Mouse (Mus musculus): ENCODE measurements around the gene Twf2. TPM values are rescaled to one million over a fixed set of nuclear protein-coding genes. Genes with fewer than 3 reads are reported as not detected.

The Twf2 gene
- polyA plus RNA-seq, 1 experiment from 2014 or later, result 61.3 TPM

DNA sequence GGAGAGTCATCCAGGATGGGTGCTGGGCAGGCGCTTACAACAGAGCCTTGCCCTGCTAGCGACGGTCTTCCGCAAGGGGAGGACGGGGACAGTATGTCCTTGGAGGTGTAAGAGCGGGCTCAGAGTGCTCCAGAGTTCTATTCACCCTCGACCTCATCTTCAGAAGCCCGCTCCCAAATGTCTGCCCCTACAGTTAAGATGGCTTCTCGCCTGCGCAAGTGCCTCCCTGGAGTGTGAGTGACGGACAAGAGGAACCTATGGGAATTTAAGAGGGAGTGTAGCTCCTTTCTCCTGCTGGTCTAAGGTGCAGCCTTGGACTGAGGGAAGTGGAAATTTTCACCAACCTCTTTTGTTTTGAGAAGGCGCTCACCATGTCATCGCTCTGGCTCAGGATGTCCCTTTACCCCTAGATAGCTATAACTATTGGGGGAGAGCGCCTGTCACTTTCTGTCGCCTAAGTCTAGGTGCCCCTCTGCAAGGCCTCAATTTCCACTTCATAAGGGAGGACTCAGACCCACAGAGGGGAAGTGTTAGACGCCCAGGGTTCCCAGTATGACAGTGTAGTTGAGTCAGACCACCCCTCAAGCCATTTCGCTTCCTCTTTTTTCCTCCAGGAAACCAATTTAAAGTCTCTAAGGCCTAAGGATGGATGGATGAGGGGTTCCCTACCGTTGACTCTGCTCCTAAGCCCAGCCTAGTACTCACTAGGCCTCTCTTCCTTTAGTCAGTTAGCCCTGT, 3.2 kb upstream of the Twf2 start, which contains the start of gene Ppm1m:
Gene Ppm1m (minus strand): TSS at position 212 of the 738 bp plus-strand sequence.
- WGBS, result 35% methylated on average over 18 of the region's 18 CpGs
- H3K27ac ChIP-seq (ENCODE audit: low read depth, low read length), result no peak within 1 kb of the TSS

DNA sequence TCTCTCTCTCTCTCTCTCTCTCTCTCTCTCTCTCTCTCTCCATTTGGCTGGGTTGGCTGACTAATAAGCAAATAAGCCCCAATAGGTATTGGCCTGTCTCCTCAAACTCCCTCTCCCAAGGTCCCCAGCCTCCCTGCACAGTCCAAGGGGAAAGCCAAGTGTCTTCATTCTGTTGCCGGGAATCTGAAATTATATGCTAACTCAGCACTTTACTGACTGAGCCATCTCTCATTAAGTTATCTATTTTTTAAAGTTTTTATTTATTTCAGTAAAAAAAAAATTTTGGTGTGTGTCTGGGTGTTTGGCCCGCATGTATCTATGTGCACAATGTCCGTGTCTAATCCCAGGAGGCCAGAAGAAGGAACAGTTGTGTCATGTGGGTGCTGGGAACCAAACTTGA, 1.0 kb upstream of the Twf2 start:
- peak overlapping the region; percentile 76; the same call in 1 of the 2 replicates for H3K4me2 ChIP-seq (ENCODE audit: low read depth, low read length, severe bottlenecking)
- DNase-seq (ENCODE audit: low spot score), result no peak
- no peak overlapping the region for H3K4me3 ChIP-seq (ENCODE audit: low read depth, low read length)
- no peak overlapping the region for H3K9ac ChIP-seq (ENCODE audit: low read length)
- no peak for ATAC-seq (replicated peaks; ENCODE audit: low FRiP score)
- H3K4me1 ChIP-seq (replicated peaks; ENCODE audit: control insufficient read depth, insufficient read depth, low read length), result peaks cover 3% of the 10 kb centered on the region; the same call in 1 of the 2 replicates
- 86% methylated on average over 3 of the region's 3 CpGs for WGBS
- H3K36me3 ChIP-seq (ENCODE audit: control insufficient read depth, insufficient read depth, low read length), result no peaks in the 10 kb centered on the region
- no peaks in the 10 kb centered on the region for H3K9me3 ChIP-seq (ENCODE audit: control insufficient read depth, low read length)
- H3K27me3 ChIP-seq (ENCODE audit: control insufficient read depth, insufficient read depth, low read length), result no peaks in the 10 kb centered on the region
- H3K27ac ChIP-seq (ENCODE audit: low read depth, low read length), result no peak overlapping the region

More for the DNA sequence above, 3.2 kb upstream of the Twf2 start, which contains the start of gene Ppm1m:
- Histone ChIP-seq H3K9ac (ENCODE audit: low read length) (peak within 1 kb of the TSS; percentile 74), H3K4me2 (ENCODE audit: low read depth, low read length, severe bottlenecking) (peak within 1 kb of the TSS; percentile 56), H3K4me3 (ENCODE audit: low read depth, low read length) (peak within 1 kb of the TSS; percentile 59), H3K36me3 (ENCODE audit: control insufficient read depth, insufficient read depth, low read length) (no peaks in the 10 kb centered on the region), H3K27me3 (ENCODE audit: control insufficient read depth, insufficient read depth, low read length) (no peaks in the 10 kb centered on the region), H3K9me3 (ENCODE audit: control insufficient read depth, low read length) (no peaks in the 10 kb centered on the region), H3K4me1 (replicated peaks; ENCODE audit: control insufficient read depth, insufficient read depth, low read length) (peaks cover 3% of the 10 kb centered on the region; the same call in 1 of the 2 replicates)
- no peak for ATAC-seq (replicated peaks; ENCODE audit: low FRiP score)
- no peak for DNase-seq (ENCODE audit: low spot score)

DNA sequence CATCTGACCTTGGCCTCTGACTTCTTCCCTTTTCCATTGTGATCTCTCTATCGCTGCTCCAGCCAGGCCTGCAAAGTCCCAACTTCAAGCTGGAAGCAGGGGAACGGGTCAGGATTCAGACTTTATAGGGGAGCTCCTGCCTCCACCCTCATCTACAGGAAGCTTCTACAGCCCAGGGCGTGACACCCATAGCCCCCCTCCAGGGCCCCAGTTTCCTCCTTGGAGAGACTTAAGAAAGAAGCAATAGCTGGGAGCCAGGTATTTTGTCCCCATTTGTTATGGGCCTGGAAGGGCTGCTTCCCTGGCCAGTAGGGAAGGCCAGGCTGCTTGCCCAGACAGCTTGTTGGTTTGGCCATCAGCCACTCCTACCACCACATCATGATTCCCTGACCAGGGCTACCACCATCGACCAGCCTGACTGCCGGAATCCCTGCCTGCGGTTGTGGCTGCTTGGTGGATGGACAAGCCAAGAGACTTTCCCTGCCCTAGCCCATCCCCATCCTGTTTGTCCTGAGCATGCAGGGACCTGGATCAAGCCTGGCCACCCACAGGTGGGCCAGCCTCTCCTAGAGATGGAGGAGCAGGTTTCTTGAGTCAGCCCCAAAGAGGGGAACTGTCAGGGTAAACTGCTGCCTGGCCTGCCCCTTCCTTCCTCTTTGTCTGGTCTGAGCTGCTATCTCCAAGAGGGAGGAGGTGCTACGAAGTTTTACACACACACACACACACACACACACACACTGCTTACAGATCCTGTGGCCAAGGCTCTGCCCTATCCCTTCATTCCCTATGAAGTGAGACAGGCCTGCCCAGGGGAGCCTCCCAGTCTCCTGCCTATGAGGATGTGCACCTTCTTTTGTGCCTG, 1.3 kb downstream of the Twf2 start:
- H3K27ac ChIP-seq (ENCODE audit: low read depth, low read length), result no peak overlapping the region
- no peak overlapping the region; the same call in 1 of the 2 replicates for H3K4me3 ChIP-seq (ENCODE audit: low read depth, low read length)
- 82% methylated on average over 7 of the region's 7 CpGs for WGBS
- DNase-seq (ENCODE audit: low spot score), result no peak
- no peaks in the 10 kb centered on the region for H3K27me3 ChIP-seq (ENCODE audit: control insufficient read depth, insufficient read depth, low read length)
- H3K4me2 ChIP-seq (ENCODE audit: low read depth, low read length, severe bottlenecking), result peak overlapping the region; percentile 76; the same call in 1 of the 2 replicates
- peaks cover 3% of the 10 kb centered on the region; the same call in 1 of the 2 replicates for H3K4me1 ChIP-seq (replicated peaks; ENCODE audit: control insufficient read depth, insufficient read depth, low read length)
- H3K36me3 ChIP-seq (ENCODE audit: control insufficient read depth, insufficient read depth, low read length), result no peaks in the 10 kb centered on the region
- peak overlapping the region; percentile 16; the same call in 1 of the 2 replicates for H3K9ac ChIP-seq (ENCODE audit: low read length)
- H3K9me3 ChIP-seq (ENCODE audit: control insufficient read depth, low read length), result no peaks in the 10 kb centered on the region
- no peak for ATAC-seq (replicated peaks; ENCODE audit: low FRiP score)

DNA sequence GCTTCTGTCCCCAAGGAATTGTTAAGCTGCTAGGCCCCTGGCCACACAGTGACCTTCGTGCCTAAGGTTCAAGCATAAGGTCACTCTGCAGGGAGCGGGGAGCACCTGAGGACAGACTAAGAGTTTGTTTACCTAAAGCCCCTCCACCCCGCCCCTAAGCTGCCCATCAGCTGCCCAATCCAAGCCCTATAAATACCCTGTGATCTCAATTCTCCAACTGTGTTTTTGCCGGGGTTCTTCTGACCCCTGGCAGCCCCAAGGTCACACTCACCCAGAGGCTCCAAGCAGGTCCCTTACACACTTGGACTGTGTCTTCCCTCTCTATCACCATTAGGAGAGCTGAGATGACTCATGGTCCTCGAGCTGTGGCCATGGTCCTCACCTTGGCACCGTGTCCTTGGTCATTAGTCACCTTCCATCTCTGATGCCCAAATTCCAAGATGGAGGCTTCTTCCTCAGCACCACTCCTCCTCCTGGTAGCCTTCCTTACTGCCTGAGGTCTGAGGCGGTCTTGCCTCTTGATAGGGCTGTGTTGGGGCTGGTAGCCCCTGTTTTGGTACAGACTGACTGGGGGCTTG, 2.9 kb downstream of the Twf2 start:
- no peak for DNase-seq (ENCODE audit: low spot score)
- Histone ChIP-seq H3K27ac (ENCODE audit: low read depth, low read length) (no peak overlapping the region), H3K4me3 (ENCODE audit: low read depth, low read length) (no peak overlapping the region), H3K27me3 (ENCODE audit: control insufficient read depth, insufficient read depth, low read length) (no peaks in the 10 kb centered on the region), H3K9me3 (ENCODE audit: control insufficient read depth, low read length) (no peaks in the 10 kb centered on the region), H3K9ac (ENCODE audit: low read length) (no peak overlapping the region), H3K36me3 (ENCODE audit: control insufficient read depth, insufficient read depth, low read length) (no peaks in the 10 kb centered on the region), H3K4me2 (ENCODE audit: low read depth, low read length, severe bottlenecking) (no peak overlapping the region), H3K4me1 (replicated peaks; ENCODE audit: control insufficient read depth, insufficient read depth, low read length) (no peaks in the 10 kb centered on the region; the same call in 1 of the 2 replicates)
- ATAC-seq (replicated peaks; ENCODE audit: low FRiP score), result no peak
- WGBS, result 87% methylated on average over 7 of the region's 7 CpGs

DNA sequence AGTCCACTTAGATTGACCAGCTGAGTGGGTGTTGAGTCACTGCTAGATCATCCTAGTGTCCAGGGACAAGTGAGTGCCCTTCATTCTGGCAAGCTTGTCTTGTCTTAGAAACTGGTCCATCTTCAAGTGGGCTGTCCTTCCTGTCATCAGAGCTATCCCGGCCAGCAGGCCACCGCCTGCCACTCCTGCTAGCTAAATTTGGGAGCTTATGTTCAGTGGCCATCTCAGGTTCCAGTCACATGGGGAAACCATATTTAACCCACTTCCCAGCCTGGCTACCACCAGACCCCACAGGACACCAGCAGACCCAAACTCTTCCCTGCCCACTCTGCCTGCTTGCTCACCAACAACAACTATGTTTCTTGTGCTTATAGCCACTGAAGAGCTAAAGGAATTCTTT, 3.6 kb downstream of the Twf2 start:
- Histone ChIP-seq H3K36me3 (ENCODE audit: control insufficient read depth, insufficient read depth, low read length) (no peaks in the 10 kb centered on the region), H3K4me2 (ENCODE audit: low read depth, low read length, severe bottlenecking) (no peak overlapping the region), H3K4me1 (replicated peaks; ENCODE audit: control insufficient read depth, insufficient read depth, low read length) (peaks cover 5% of the 10 kb centered on the region), H3K9me3 (ENCODE audit: control insufficient read depth, low read length) (no peaks in the 10 kb centered on the region), H3K27ac (ENCODE audit: low read depth, low read length) (no peak overlapping the region), H3K4me3 (ENCODE audit: low read depth, low read length) (no peak overlapping the region), H3K27me3 (ENCODE audit: control insufficient read depth, insufficient read depth, low read length) (no peaks in the 10 kb centered on the region), H3K9ac (ENCODE audit: low read length) (no peak overlapping the region)
- DNase-seq (ENCODE audit: low spot score), result no peak
- 85% methylated on average over 2 of the region's 2 CpGs for WGBS
- no peak for ATAC-seq (replicated peaks; ENCODE audit: low FRiP score)

DNA sequence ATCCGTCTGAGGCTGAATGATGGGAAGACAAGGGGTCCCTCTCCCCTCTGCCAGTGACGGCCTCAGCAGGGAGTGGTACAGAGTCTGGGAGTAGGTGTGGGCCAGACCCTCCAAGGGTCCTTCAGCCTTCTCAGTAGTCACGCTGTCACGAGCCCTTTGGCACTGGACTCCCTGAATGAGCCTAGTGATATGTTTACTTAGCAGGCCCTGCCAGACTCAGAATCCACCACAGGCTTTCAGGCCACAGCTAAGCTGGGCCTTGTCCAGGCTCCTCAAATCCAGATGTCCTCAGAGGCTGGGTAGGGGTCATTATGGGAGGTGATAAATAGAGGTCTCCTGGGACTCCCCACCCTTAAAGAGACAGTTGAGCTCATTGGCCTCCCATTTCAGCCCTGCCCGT, 5.3 kb downstream of the Twf2 start:
- 95% methylated on average over 4 of the region's 5 CpGs for WGBS
- H3K4me1 ChIP-seq (replicated peaks; ENCODE audit: control insufficient read depth, insufficient read depth, low read length), result peaks cover 7% of the 10 kb centered on the region
- no peaks in the 10 kb centered on the region for H3K36me3 ChIP-seq (ENCODE audit: control insufficient read depth, insufficient read depth, low read length)
- ATAC-seq (replicated peaks; ENCODE audit: low FRiP score), result no peak
- H3K9ac ChIP-seq (ENCODE audit: low read length), result no peak overlapping the region
- no peaks in the 10 kb centered on the region for H3K27me3 ChIP-seq (ENCODE audit: control insufficient read depth, insufficient read depth, low read length)
- no peak overlapping the region for H3K4me3 ChIP-seq (ENCODE audit: low read depth, low read length)
- no peak overlapping the region for H3K4me2 ChIP-seq (ENCODE audit: low read depth, low read length, severe bottlenecking)
- no peak for DNase-seq (ENCODE audit: low spot score)
- no peak overlapping the region for H3K27ac ChIP-seq (ENCODE audit: low read depth, low read length)
- H3K9me3 ChIP-seq (ENCODE audit: control insufficient read depth, low read length), result no peaks in the 10 kb centered on the region

DNA sequence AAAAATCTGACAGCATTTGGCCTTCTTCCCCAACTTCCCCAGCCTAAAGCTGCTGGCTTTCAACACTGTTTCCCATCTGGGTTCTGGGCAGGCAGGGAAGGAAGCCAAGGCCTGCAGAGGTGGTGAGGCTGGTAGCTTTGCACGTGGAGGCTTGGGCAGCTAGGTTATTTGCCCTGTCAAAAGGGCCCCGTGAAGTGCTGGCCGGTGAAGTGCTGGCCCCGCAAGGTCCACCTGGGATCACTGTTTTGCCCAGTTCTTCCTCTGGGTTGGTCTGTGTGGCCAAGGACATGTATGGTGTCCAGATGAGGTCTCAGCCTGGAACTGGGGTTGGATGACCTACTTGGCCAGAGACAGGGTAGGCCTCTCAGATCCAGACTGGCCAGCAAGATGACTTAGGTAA, 7.0 kb downstream of the Twf2 start:
- H3K9me3 ChIP-seq (ENCODE audit: control insufficient read depth, low read length), result no peaks in the 10 kb centered on the region
- H3K27me3 ChIP-seq (ENCODE audit: control insufficient read depth, insufficient read depth, low read length), result no peaks in the 10 kb centered on the region
- ATAC-seq (replicated peaks; ENCODE audit: low FRiP score) (no peak), DNase-seq (ENCODE audit: low spot score) (no peak)
- H3K9ac ChIP-seq (ENCODE audit: low read length), result no peak overlapping the region
- H3K36me3 ChIP-seq (ENCODE audit: control insufficient read depth, insufficient read depth, low read length), result no peaks in the 10 kb centered on the region
- H3K4me2 ChIP-seq (ENCODE audit: low read depth, low read length, severe bottlenecking), result no peak overlapping the region
- no peak overlapping the region for H3K27ac ChIP-seq (ENCODE audit: low read depth, low read length)
- 94% methylated on average over 4 of the region's 4 CpGs for WGBS
- H3K4me3 ChIP-seq (ENCODE audit: low read depth, low read length), result no peak overlapping the region
- peaks cover 7% of the 10 kb centered on the region for H3K4me1 ChIP-seq (replicated peaks; ENCODE audit: control insufficient read depth, insufficient read depth, low read length)

DNA sequence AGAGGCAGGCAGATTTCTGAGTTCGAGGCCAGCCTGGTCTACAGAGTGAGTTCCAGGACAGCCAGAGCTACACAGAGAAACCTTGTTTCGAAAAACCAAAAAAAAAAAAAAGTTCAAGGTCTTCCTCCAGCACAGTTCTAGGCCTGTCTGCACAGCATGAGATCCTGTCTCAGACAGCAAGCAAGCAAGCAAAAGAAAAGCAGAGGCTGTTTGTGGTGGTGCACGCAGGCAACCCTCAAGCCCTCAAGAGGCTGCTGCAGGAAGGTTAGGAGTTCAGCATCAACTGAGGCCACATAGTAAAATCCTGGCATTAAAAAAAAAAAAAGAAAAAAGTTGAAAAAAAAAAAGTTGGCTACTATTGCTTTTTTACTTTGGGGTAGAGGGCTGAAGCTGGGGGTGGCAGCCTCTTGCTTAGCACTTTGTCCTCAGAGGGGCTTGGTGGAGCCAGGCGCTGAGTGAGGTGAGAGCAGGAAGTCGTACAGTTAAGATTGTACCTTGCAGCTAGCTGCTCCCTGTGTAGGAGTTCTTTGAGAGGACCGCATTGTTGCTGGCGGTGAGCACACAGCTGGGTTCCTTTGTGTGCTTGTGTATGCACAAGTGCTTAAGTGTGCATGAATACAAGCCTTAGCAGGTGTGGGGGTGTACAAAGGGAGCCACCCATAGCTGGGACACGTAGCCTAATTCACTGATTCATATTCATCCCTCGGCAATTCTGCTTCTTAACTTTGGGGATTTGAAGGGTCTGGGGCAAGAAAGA, 8.1 kb downstream of the Twf2 start:
- Histone ChIP-seq H3K4me3 (ENCODE audit: low read depth, low read length) (peak overlapping the region; percentile 15; the same call in 1 of the 2 replicates), H3K9ac (ENCODE audit: low read length) (peak overlapping the region; percentile 67), H3K4me2 (ENCODE audit: low read depth, low read length, severe bottlenecking) (peak overlapping the region; percentile 54), H3K9me3 (ENCODE audit: control insufficient read depth, low read length) (no peaks in the 10 kb centered on the region), H3K4me1 (replicated peaks; ENCODE audit: control insufficient read depth, insufficient read depth, low read length) (peaks cover 7% of the 10 kb centered on the region), H3K36me3 (ENCODE audit: control insufficient read depth, insufficient read depth, low read length) (no peaks in the 10 kb centered on the region), H3K27me3 (ENCODE audit: control insufficient read depth, insufficient read depth, low read length) (no peaks in the 10 kb centered on the region), H3K27ac (ENCODE audit: low read depth, low read length) (peak overlapping the region; percentile 57; the same call in 1 of the 2 replicates)
- WGBS, result 22% methylated on average over 9 of the region's 9 CpGs
- DNase-seq (ENCODE audit: low spot score) (peak; percentile 62), ATAC-seq (replicated peaks; ENCODE audit: low FRiP score) (peak; percentile 42; the same call in 1 of the 2 replicates)
